Mouse (Mus musculus) adrenal gland, postnatal 36 days (tissue): ENCODE results near the gene Cstl1. TPM values are rescaled to one million over a fixed set of nuclear protein-coding genes. Genes with fewer than 3 reads are reported as not detected.

Source experiments
- total RNA-seq, 2 experiments: library from RNA; stranded (reverse); gene quantifications; 2 replicates each; pipeline ENCODE4 v1.2.3; 2021

The Cstl1 gene
- total RNA-seq, 2 experiments from 2014 or later: 0.49 to 0.89 TPM

Other genes with a start within 250 kb of the Cstl1 start
- gene Nxt1, start 77.8 kb upstream of the Cstl1 start, total RNA-seq: 10 to 100 TPM; 18.5 to 18.8 TPM
- gene Gzf1, start 69.3 kb upstream of the Cstl1 start, total RNA-seq: 10 to 100 TPM; 27.8 to 34.8 TPM
- 1 to 10 TPM; 4.2 to 5.8 TPM for gene Napb, start 17.9 kb upstream of the Cstl1 start, total RNA-seq
- gene Cst11, start 21.1 kb downstream of the Cstl1 start, total RNA-seq: not detected
- not detected for gene 8030411F24Rik, start 31.7 kb downstream of the Cstl1 start, total RNA-seq
- not detected for gene Cst12, start 39.0 kb downstream of the Cstl1 start, total RNA-seq
- 100 to 1,000 TPM in 1 of 2 experiments, 1 to 10 TPM in 1; 4.2 to 134 TPM for gene Cst8, start 48.4 kb downstream of the Cstl1 start, total RNA-seq
- gene Cst13, start 69.7 kb downstream of the Cstl1 start, total RNA-seq: not detected
- gene Cst9, start 84.8 kb downstream of the Cstl1 start, total RNA-seq: not detected
- 1 to 10 TPM in 1 of 2 experiments, not detected in 1; 1.7 TPM for gene 9230104L09Rik, start 114.7 kb downstream of the Cstl1 start, total RNA-seq
- gene Cst3, start 125.3 kb downstream of the Cstl1 start, total RNA-seq: 100 to 1,000 TPM; 740 to 871 TPM